Mouse (Mus musculus): ENCODE data around the gene Cartpt. TPM values are rescaled to one million over a fixed set of nuclear protein-coding genes. Genes with fewer than 3 reads are reported as not detected.
A peak's percentile ranks its signal among the peaks of the same experiment; 100 is the strongest.

The Cartpt gene
- polyA plus RNA-seq, 1 experiment from 2014 or later = 79.7 TPM

DNA sequence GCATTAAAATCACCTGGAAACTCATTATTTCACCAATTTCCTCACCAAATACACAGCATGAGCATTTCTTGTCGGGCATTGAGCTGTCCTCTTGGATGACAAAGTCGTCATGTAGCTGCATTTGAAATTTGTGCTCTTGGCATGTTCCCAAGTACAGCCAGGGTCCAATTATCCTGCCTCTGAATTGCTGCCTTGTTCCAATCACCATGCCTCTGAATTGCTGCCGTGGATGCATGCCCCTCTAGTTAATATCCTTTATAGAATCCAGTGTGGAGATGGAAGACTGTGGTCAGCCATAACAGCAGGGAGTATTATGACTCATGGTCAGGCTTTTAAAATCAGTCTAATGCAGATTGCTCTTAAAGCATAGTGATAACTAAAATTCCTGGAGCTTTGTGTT is 36.9 kb upstream of the Cartpt start:
- Histone ChIP-seq H3K4me3 (ENCODE audit: low read depth, low read length) (no peak overlapping the region), H3K9me3 (ENCODE audit: control insufficient read depth, low read length) (no peaks in the 10 kb centered on the region), H3K27ac (replicated peaks) (no peak overlapping the region), H3K27me3 (ENCODE audit: control insufficient read depth, insufficient read depth, low read length) (no peaks in the 10 kb centered on the region), H3K4me1 (replicated peaks; ENCODE audit: control insufficient read depth, insufficient read depth) (no peaks in the 10 kb centered on the region), H3K36me3 (ENCODE audit: control insufficient read depth, insufficient read depth, low read length) (no peaks in the 10 kb centered on the region), H3K4me2 (replicated peaks; ENCODE audit: low read depth) (no peak overlapping the region), H3K9ac (ENCODE audit: low read length) (no peak overlapping the region)
- ATAC-seq (ENCODE audit: low FRiP score, low TSS enrichment) = no peak
- TF ChIP-seq EP300 (optimal IDR thresholded peaks at IDR 0.05) (no peak), CTCF (IDR thresholded peaks at IDR 0.05; ENCODE audit: low read depth) (no peak)
- WGBS = 77% methylated on average over 3 of the region's 3 CpGs
- DNase-seq (ENCODE audit: low spot score) = no peak

DNA sequence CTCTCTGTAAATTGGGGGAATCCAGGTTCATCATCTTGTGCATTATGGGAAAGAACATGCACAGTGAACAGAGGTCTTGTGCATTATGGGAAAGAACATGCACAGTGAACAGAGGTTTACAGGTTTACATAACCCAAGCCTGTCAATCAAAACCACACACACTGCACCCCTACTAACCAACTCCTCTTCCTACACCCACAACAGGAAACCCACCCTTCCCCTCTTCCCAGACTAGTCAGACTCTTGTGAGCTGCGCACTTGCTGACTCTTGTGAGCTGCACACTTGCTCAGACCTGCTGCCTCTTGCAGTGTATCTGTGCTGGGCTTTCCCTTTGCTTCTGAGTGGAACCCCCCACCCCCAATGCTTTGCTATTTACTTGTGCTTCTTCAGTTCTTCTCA is 31.5 kb upstream of the Cartpt start:
- Histone ChIP-seq H3K4me3 (ENCODE audit: low read depth, low read length) (no peak overlapping the region), H3K9ac (ENCODE audit: low read length) (no peak overlapping the region), H3K36me3 (ENCODE audit: control insufficient read depth, insufficient read depth, low read length) (no peaks in the 10 kb centered on the region), H3K27ac (replicated peaks) (no peak overlapping the region), H3K27me3 (ENCODE audit: control insufficient read depth, insufficient read depth, low read length) (no peaks in the 10 kb centered on the region), H3K9me3 (ENCODE audit: control insufficient read depth, low read length) (no peaks in the 10 kb centered on the region), H3K4me1 (replicated peaks; ENCODE audit: control insufficient read depth, insufficient read depth) (no peaks in the 10 kb centered on the region), H3K4me2 (replicated peaks; ENCODE audit: low read depth) (no peak overlapping the region)
- TF ChIP-seq CTCF (IDR thresholded peaks at IDR 0.05; ENCODE audit: low read depth) = no peak
- no peak for TF ChIP-seq EP300 (optimal IDR thresholded peaks at IDR 0.05)
- DNase-seq (ENCODE audit: low spot score) (no peak), ATAC-seq (ENCODE audit: low FRiP score, low TSS enrichment) (no peak)
- WGBS = 79% methylated on average over 1 of the region's 1 CpGs

DNA sequence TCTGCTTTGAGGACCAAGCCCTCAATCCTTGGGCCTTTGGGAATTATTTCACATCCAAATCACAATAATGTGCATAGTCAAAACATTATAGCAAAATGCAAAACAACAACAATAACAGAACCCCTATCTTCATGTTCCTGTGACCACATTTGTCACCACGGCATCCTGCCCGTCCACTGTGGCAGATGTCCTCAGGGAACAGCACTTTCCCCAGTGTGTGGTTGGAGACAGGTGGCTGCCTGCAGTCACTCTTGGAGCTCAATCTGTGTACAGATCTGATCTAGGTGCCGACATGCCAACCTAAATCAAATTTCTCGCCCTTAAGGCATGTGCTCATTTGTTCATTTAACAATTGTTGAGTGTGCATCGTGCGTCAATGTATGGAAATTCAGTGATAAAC is 30.6 kb upstream of the Cartpt start:
- no peaks in the 10 kb centered on the region for H3K36me3 ChIP-seq (ENCODE audit: control insufficient read depth, insufficient read depth, low read length)
- TF ChIP-seq CTCF (IDR thresholded peaks at IDR 0.05; ENCODE audit: low read depth) (no peak), EP300 (optimal IDR thresholded peaks at IDR 0.05) (no peak)

GRCm38 (mm10) chr13:99926249-99926648 is 25.4 kb upstream of the Cartpt start:
- no peak for ATAC-seq (ENCODE audit: low FRiP score, low TSS enrichment)
- Histone ChIP-seq H3K27me3 (ENCODE audit: control insufficient read depth, insufficient read depth, low read length) (no peaks in the 10 kb centered on the region), H3K4me2 (replicated peaks; ENCODE audit: low read depth) (no peak overlapping the region), H3K9me3 (ENCODE audit: control insufficient read depth, low read length) (no peaks in the 10 kb centered on the region), H3K9ac (ENCODE audit: low read length) (no peak overlapping the region), H3K4me3 (ENCODE audit: low read depth, low read length) (no peak overlapping the region), H3K27ac (replicated peaks) (no peak overlapping the region), H3K4me1 (replicated peaks; ENCODE audit: control insufficient read depth, insufficient read depth) (no peaks in the 10 kb centered on the region), H3K36me3 (ENCODE audit: control insufficient read depth, insufficient read depth, low read length) (no peaks in the 10 kb centered on the region)
- TF ChIP-seq EP300 (optimal IDR thresholded peaks at IDR 0.05) (no peak), CTCF (IDR thresholded peaks at IDR 0.05; ENCODE audit: low read depth) (no peak)
- WGBS = 65% methylated on average over 5 of the region's 5 CpGs
- no peak for DNase-seq (ENCODE audit: low spot score)

More for the DNA sequence above, 30.6 kb upstream of the Cartpt start:
- Histone ChIP-seq H3K27me3 (ENCODE audit: control insufficient read depth, insufficient read depth, low read length) (no peaks in the 10 kb centered on the region), H3K9ac (ENCODE audit: low read length) (no peak overlapping the region), H3K27ac (replicated peaks) (no peak overlapping the region), H3K4me1 (replicated peaks; ENCODE audit: control insufficient read depth, insufficient read depth) (no peaks in the 10 kb centered on the region), H3K4me2 (replicated peaks; ENCODE audit: low read depth) (no peak overlapping the region), H3K4me3 (ENCODE audit: low read depth, low read length) (no peak overlapping the region), H3K9me3 (ENCODE audit: control insufficient read depth, low read length) (no peaks in the 10 kb centered on the region)
- no peak for ATAC-seq (ENCODE audit: low FRiP score, low TSS enrichment)
- 81% methylated on average over 6 of the region's 6 CpGs for WGBS
- DNase-seq (ENCODE audit: low spot score) = no peak

- Histone ChIP-seq H3K9me3 (ENCODE audit: control insufficient read depth, low read length) (no peaks in the 10 kb centered on the region), H3K27me3 (ENCODE audit: control insufficient read depth, insufficient read depth, low read length) (no peaks in the 10 kb centered on the region), H3K4me2 (replicated peaks; ENCODE audit: low read depth) (no peak overlapping the region), H3K4me3 (ENCODE audit: low read depth, low read length) (no peak overlapping the region), H3K36me3 (ENCODE audit: control insufficient read depth, insufficient read depth, low read length) (no peaks in the 10 kb centered on the region), H3K9ac (ENCODE audit: low read length) (no peak overlapping the region), H3K4me1 (replicated peaks; ENCODE audit: control insufficient read depth, insufficient read depth) (no peaks in the 10 kb centered on the region), H3K27ac (replicated peaks) (no peak overlapping the region)
- 78% methylated on average over 5 of the region's 5 CpGs for WGBS
- TF ChIP-seq CTCF (IDR thresholded peaks at IDR 0.05; ENCODE audit: low read depth) (no peak), EP300 (optimal IDR thresholded peaks at IDR 0.05) (no peak)
- DNase-seq (ENCODE audit: low spot score) (no peak), ATAC-seq (ENCODE audit: low FRiP score, low TSS enrichment) (no peak)
Observed at GRCm38 (mm10) chr13:99915632-99916031, 14.7 kb upstream of the Cartpt start.

- Histone ChIP-seq H3K9ac (ENCODE audit: low read length) (no peak overlapping the region), H3K36me3 (ENCODE audit: control insufficient read depth, insufficient read depth, low read length) (no peaks in the 10 kb centered on the region), H3K4me1 (replicated peaks; ENCODE audit: control insufficient read depth, insufficient read depth) (no peaks in the 10 kb centered on the region), H3K9me3 (ENCODE audit: control insufficient read depth, low read length) (no peaks in the 10 kb centered on the region), H3K27me3 (ENCODE audit: control insufficient read depth, insufficient read depth, low read length) (peaks cover 8% of the 10 kb centered on the region; the same call in 1 of the 2 replicates), H3K27ac (replicated peaks) (no peak overlapping the region), H3K4me3 (ENCODE audit: low read depth, low read length) (no peak overlapping the region), H3K4me2 (replicated peaks; ENCODE audit: low read depth) (no peak overlapping the region)
- ATAC-seq (ENCODE audit: low FRiP score, low TSS enrichment) (peak; percentile 61), DNase-seq (ENCODE audit: low spot score) (peak; percentile 78)
- WGBS = 2% methylated on average over 30 of the region's 30 CpGs
- TF ChIP-seq EP300 (optimal IDR thresholded peaks at IDR 0.05) = no peak
- no peak for TF ChIP-seq CTCF (IDR thresholded peaks at IDR 0.05; ENCODE audit: low read depth)
Observed at GRCm38 (mm10) chr13:99900557-99900892, 366 bp downstream of the Cartpt start.
